Mouse (Mus musculus) G1E (cell line): Measurements from ENCODE around the gene Dirc2.

Source experiments
- CTCF ChIP-seq: IDR thresholded peaks from 2 replicates; pipeline ENCODE4 v1.5.1; 2012; ENCODE audit warnings: low read depth, low read length, inconsistent platforms, mixed read lengths
- GATA1 ChIP-seq: IDR thresholded peaks from 2 replicates; pipeline ENCODE4 v1.6.1; 2012; ENCODE audit warnings: borderline replicate concordance, low read length, inconsistent platforms, mixed read lengths
- POLR2AphosphoS5 ChIP-seq: IDR thresholded peaks from 2 replicates; pipeline ENCODE4 v1.6.1; 2012; ENCODE audit warnings: low read depth, low read length, inconsistent platforms; ENCODE audit not compliant: insufficient replicate concordance
- TAL1 ChIP-seq: conservative IDR thresholded peaks from 2 replicates; pipeline ENCODE4 v1.6.1; 2012; ENCODE audit warnings: low read depth, low read length, inconsistent platforms, mixed read lengths

GRCm38 (mm10) chr16:35701823-35702222 is 67.3 kb downstream of the Dirc2 start:
- TF ChIP-seq CTCF = no peak
- TF ChIP-seq TAL1 = no peak
- TF ChIP-seq POLR2AphosphoS5 = no peak
- no peak for TF ChIP-seq GATA1
